Comparison of ENCODE assay signal across 8 mouse cellular contexts in genomic region chr8:45110064-45110812, GRCm38 (mm10). TPM values are rescaled to one million over a fixed set of nuclear protein-coding genes. Genes with fewer than 3 reads are reported as not detected.
DNase-seq lines count a peak whose midpoint lies in the region; ATAC-seq and TF ChIP-seq lines count a peak whose summit lies in the region.
"Had no signal": no experiment of that assay in that cellular context is flagged by ENCODE, and none has a peak within 500 bp of the region (broad histone marks: within the 10 kb centered on the region; RNA-seq: fewer than 3 reads in every experiment).

No protein-coding gene starts in this region.

- no peak overlapping the region for H3K9ac ChIP-seq in lung, postnatal 0 days (replicated peaks; ENCODE audit: low read depth)
- H3K9ac ChIP-seq in forebrain, embryonic 15.5 days (replicated peaks): peak overlapping the region; percentile 2; the same call in 1 of the 2 replicates
- H3K9ac ChIP-seq in liver, embryonic 12.5 days: no peak overlapping the region
- no peak overlapping the region for H3K9ac ChIP-seq in stomach, embryonic 16.5 days (ENCODE audit: low read length)

- H3K4me3 ChIP-seq in lung, postnatal 0 days (ENCODE audit: low read depth, low read length): peak overlapping the region; percentile 20; the same call in 1 of the 2 replicates
- peak overlapping the region; percentile 31 for H3K4me3 ChIP-seq in forebrain, embryonic 15.5 days
- peak overlapping the region; percentile 12; the same call in 1 of the 2 replicates for H3K4me3 ChIP-seq in liver, embryonic 12.5 days
- peak overlapping the region; percentile 43 for H3K4me3 ChIP-seq in stomach, embryonic 16.5 days (replicated peaks; ENCODE audit: low read length)

- H3K36me3 ChIP-seq in lung, postnatal 0 days (ENCODE audit: insufficient read depth, low read length): no peaks in the 10 kb centered on the region
- H3K36me3 ChIP-seq in forebrain, embryonic 15.5 days: no peaks in the 10 kb centered on the region
- no peaks in the 10 kb centered on the region for H3K36me3 ChIP-seq in liver, embryonic 12.5 days
- no peaks in the 10 kb centered on the region for H3K36me3 ChIP-seq in stomach, embryonic 16.5 days (ENCODE audit: control insufficient read depth, insufficient read depth, low read length)

- WGBS in lung, postnatal 0 days: 5% methylated on average over 16 of the region's 16 CpGs
- WGBS in forebrain, embryonic 15.5 days: 9% methylated on average over 16 of the region's 16 CpGs
- WGBS in liver, embryonic 12.5 days (ENCODE audit: insufficient replicate concordance): 5% methylated on average over 16 of the region's 16 CpGs
- WGBS in stomach, embryonic 16.5 days: 6% methylated on average over 16 of the region's 16 CpGs

- no peaks in the 10 kb centered on the region for H3K9me3 ChIP-seq in lung, postnatal 0 days (ENCODE audit: low read length)
- H3K9me3 ChIP-seq in forebrain, embryonic 15.5 days: no peaks in the 10 kb centered on the region
- H3K9me3 ChIP-seq in liver, embryonic 12.5 days (replicated peaks): no peaks in the 10 kb centered on the region
- no peaks in the 10 kb centered on the region for H3K9me3 ChIP-seq in stomach, embryonic 16.5 days (replicated peaks; ENCODE audit: control insufficient read depth, low read length)

- no peak for DNase-seq in lung, postnatal 0 days (ENCODE audit: low spot score)
- DNase-seq in lung, postnatal 14 days: no peak
- no peak for DNase-seq in c-Kit-positive CD71-positive TER-119-positive erythroid progenitor cells, embryonic 14.5 days (ENCODE audit: low spot score)
- no peak for DNase-seq in cerebellum, postnatal 25 days
- DNase-seq: spleen, adult 18-20 months had no signal

- H3K27me3 ChIP-seq in lung, postnatal 0 days (replicated peaks; ENCODE audit: insufficient read depth, low read length): no peaks in the 10 kb centered on the region
- no peaks in the 10 kb centered on the region for H3K27me3 ChIP-seq in forebrain, embryonic 15.5 days
- peaks cover 19% of the 10 kb centered on the region for H3K27me3 ChIP-seq in liver, embryonic 12.5 days (replicated peaks)
- H3K27me3 ChIP-seq in stomach, embryonic 16.5 days (ENCODE audit: control insufficient read depth, insufficient read depth, low read length): peaks cover 11% of the 10 kb centered on the region

- no peak overlapping the region for H3K27ac ChIP-seq in lung, postnatal 0 days (ENCODE audit: low read length)
- no peak overlapping the region for H3K27ac ChIP-seq in forebrain, embryonic 15.5 days (replicated peaks)
- H3K27ac ChIP-seq in liver, embryonic 12.5 days: no peak overlapping the region
- H3K27ac ChIP-seq in stomach, embryonic 16.5 days (ENCODE audit: low read length): no peak overlapping the region

- TF ChIP-seq CTCF in lung, postnatal 0 days (IDR thresholded peaks at IDR 0.05): no peak

- no peak for TF ChIP-seq EP300 in lung, postnatal 0 days (IDR thresholded peaks at IDR 0.05)

- H3K4me2 ChIP-seq in lung, postnatal 0 days (replicated peaks; ENCODE audit: low read depth, low read length): peak overlapping the region; percentile 52
- H3K4me2 ChIP-seq in forebrain, embryonic 15.5 days (replicated peaks): peak overlapping the region; percentile 50
- H3K4me2 ChIP-seq in liver, embryonic 12.5 days: peak overlapping the region; percentile 42
- H3K4me2 ChIP-seq in stomach, embryonic 16.5 days (ENCODE audit: low read depth, low read length): peak overlapping the region; percentile 65

- no peak for ATAC-seq in lung, postnatal 0 days
- ATAC-seq in forebrain, embryonic 15.5 days (replicated peaks): peak; percentile 81
- no peak for ATAC-seq in liver, embryonic 12.5 days
- no peak for ATAC-seq in stomach, embryonic 16.5 days (ENCODE audit: insufficient read depth, low FRiP score)

- H3K4me1 ChIP-seq in lung, postnatal 0 days (ENCODE audit: insufficient read depth, low read depth, low read length): no peaks in the 10 kb centered on the region
- H3K4me1 ChIP-seq in forebrain, embryonic 15.5 days: peaks cover 15% of the 10 kb centered on the region; the same call in 1 of the 2 replicates
- no peaks in the 10 kb centered on the region for H3K4me1 ChIP-seq in liver, embryonic 12.5 days
- peaks cover 2% of the 10 kb centered on the region for H3K4me1 ChIP-seq in stomach, embryonic 16.5 days (ENCODE audit: control insufficient read depth, insufficient read depth, low read length)

RNA-seq across cellular contexts. Expression of gene Mtnr1a, which starts 41.3 kb away (rescaled TPM):
- polyA plus RNA-seq in lung, postnatal 0 days (2015; fragmentation: Nextera tagmentation; extraction: Ambion mirVana): not detected in 2 replicates
- 0.15 TPM in 1 of 2 replicates, not detected in the other for polyA plus RNA-seq in forebrain, embryonic 15.5 days (2015; fragmentation: Nextera tagmentation; extraction: Ambion mirVana)
- not detected in 2 replicates for polyA plus RNA-seq in liver, embryonic 12.5 days (2016; fragmentation: Nextera tagmentation; extraction: Ambion mirVana)
- polyA plus RNA-seq in stomach, embryonic 16.5 days (2015; fragmentation: Nextera tagmentation; extraction: Ambion mirVana): 0.46 and 0.72 TPM in 2 replicates
